Mouse (Mus musculus): Measurements from ENCODE around the gene Rnf40. TPM values are rescaled to one million over a fixed set of nuclear protein-coding genes. Genes with fewer than 3 reads are reported as not detected.

Rnf40 gene
- 33.5 and 34.1 TPM in 2 replicates for polyA plus RNA-seq (2012; rRNA removed)

DNA sequence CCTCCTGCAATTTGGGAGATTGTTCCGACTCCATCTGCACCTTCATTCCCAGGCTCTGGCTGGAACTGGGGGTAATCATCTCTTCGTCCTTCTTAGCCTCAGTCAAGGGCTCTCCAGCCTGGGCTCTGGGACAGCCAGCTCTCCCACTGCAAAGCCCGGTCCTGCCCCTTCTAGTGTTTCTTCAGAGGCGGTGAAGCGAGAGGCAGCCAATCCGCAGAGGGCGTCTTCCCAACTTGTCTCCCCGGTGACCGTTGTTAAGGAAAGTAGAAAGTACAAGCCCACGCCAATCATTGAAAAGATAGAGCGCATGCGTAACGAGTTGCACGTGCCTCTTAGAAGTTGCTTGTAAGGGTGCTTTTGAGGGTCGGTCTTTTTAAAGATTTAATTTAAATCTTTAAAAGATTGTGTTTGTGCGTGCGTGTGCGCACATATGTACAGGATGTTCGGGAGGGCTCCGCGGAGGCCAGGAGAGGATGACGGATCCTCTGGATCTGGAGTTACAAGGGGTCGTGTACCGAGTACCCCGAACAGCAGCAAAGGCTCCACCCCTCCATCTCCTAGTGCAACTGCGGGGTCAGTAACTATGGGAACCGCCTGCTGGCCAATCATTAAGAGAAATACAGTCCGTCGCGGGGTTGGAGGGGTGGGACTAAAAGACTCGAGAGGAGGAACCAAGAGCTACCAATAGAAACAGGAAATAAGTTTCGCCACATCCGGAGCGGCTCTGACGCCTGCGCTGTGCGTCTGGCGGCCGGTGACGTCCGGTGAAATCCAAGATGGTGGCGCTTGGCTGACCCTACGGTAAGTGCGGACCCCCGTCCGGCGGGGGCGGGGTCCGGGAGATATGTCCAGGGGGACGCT is at the start of gene Rnf40, which contains the start of gene Ccdc189:
TSS of gene Rnf40 (plus strand) at position 757 of the 861 bp plus-strand sequence.
TSS of gene Ccdc189 (minus strand) at position 585 of the 861 bp plus-strand sequence.

DNA sequence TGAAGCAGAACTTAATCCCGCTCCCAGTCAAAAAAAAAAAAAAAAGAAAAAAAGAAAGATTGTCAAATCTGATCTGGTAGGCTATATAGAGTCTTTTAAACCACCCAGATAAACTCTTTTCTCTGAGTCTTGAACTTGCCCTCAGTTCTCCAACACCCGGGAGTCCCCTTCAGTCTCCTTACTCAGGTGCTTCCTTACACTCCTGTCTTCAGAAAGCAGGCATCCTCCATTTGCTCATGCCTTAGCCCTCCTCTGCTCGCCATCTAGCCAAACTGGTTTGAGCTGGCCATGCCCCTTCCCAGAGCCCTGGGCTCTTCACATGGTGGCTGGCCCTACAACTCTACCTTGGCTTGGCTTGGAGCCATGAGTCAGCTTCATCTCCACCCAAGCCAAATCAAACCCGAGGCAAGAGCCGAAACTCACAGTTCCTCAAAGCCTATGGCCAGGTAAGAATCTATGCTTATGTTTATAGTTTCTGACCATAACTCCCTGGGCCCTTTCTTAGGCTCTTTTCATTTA is 27.2 kb upstream of the Rnf40 start, which contains the start of gene Tmem265:
TSS of gene Tmem265 (plus strand) at position 51 of the 519 bp plus-strand sequence.

DNA sequence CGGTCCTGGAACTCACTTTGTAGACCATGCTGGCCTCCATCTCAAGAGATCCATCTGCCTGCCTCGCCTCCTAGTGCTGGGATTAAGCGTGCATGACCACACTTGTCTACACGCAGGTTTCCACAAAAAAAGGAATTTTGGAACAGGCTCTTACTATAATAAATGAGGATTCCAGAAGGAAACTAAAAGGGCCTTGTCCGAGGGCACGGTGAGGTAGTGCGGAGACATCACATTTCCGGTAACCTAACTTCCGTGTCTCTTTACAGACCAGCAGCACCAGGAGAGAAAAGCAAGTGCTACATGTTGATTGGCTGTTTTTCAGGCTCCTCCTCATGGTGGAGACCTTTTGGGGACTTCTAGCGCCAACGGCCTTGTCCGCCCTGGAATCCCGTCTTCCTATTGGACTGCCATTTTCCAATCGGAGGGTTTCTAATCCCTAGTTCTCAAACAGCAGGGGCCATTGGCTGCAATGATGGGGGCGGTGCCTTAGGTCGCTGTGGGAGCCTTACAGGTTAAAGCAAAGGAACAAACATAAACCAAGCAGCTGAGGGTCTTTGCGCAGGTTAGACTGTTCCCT is 15.6 kb upstream of the Rnf40 start, which contains the start of gene Phkg2:
TSS of gene Phkg2 (plus strand) at position 446 of the 577 bp plus-strand sequence.

DNA sequence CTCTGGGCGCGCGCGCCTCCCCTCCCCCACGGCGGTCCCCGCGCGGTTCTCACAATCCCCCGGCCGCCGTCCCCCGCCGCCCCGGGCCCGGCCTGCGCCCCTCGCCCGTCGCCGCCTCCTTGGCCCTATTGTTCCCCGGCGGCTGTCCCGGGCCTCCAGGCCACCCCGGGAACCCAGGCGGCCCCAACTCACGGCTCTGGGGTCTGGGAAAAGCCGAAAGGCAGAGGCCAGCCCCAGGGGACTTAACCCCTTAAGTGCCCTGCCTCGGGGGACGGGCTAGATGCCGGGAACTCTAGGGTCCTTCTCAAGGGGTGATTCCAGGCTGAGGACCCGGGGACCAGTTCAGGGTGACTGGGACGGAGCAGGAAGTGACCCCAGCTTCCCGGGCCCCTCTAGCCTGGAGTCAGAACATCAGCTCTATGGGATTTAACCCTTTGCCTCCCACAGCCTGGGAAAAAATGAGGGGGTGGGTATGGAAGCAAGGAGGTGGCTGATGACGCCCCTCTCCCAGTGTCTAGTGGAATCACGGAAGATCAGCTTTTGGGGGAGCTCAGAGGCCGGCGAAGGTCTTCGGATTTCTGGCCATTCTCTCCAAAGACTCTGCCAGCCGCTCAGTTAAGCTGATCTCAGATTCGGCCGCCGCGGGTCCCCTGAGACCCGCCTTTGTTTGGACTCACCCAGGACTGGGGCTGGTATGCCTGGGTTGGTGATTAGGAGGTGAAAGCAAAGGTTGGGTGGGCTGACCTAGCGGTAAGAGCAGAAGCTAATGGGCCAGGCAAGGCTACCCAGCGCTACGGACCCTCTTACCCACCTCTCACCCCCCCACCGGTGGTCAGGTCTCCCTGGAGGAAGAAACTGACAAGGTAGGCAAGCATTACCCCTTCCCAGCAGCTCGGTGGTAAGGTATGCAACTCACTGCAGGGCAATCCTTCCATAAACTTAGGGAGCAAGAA is 26.6 kb downstream of the Rnf40 start, which contains the start of gene Zfp629:
TSS of gene Zfp629 (minus strand) at position 907 of the 953 bp plus-strand sequence.

Other genes starting within 250 kb of the Rnf40 start
- 48.6 and 54.8 TPM in 2 replicates for gene Zfp768, start 243.2 kb upstream of the Rnf40 start, polyA plus RNA-seq (2012; rRNA removed)
- 9.1 and 10.7 TPM in 2 replicates for gene Zfp747, start 212.7 kb upstream of the Rnf40 start, polyA plus RNA-seq (2012; rRNA removed)
- gene 9130019O22Rik, start 201.6 kb upstream of the Rnf40 start, polyA plus RNA-seq (2012; rRNA removed), result 4.5 and 4.6 TPM in 2 replicates
- 7.9 and 11.6 TPM in 2 replicates for gene E430018J23Rik, start 195.1 kb upstream of the Rnf40 start, polyA plus RNA-seq (2012; rRNA removed)
- 7.0 and 8.5 TPM in 2 replicates for gene Zfp764, start 181.9 kb upstream of the Rnf40 start, polyA plus RNA-seq (2012; rRNA removed)
- gene Zfp688, start 166.7 kb upstream of the Rnf40 start, polyA plus RNA-seq (2012; rRNA removed), result 34.3 and 36.2 TPM in 2 replicates
- 8.0 and 9.3 TPM in 2 replicates for gene Zfp689, start 139.6 kb upstream of the Rnf40 start, polyA plus RNA-seq (2012; rRNA removed)
- gene Prr14, start 129.2 kb upstream of the Rnf40 start, polyA plus RNA-seq (2012; rRNA removed), result 62.6 and 76.9 TPM in 2 replicates
- 21.3 and 27.7 TPM in 2 replicates for gene Fbrs, start 109.6 kb upstream of the Rnf40 start, polyA plus RNA-seq (2012; rRNA removed)
- gene Srcap, start 76.8 kb upstream of the Rnf40 start, polyA plus RNA-seq (2012; rRNA removed), result 33.9 and 44.8 TPM in 2 replicates
- 13.3 and 15.7 TPM in 2 replicates for gene Gm42715, start 69.2 kb upstream of the Rnf40 start, polyA plus RNA-seq (2012; rRNA removed)
- 0.75 and 3.4 TPM in 2 replicates for gene Tmem265, start 27.4 kb upstream of the Rnf40 start, polyA plus RNA-seq (2012; rRNA removed)
- 62.0 and 70.8 TPM in 2 replicates for gene Phkg2, start 15.4 kb upstream of the Rnf40 start, polyA plus RNA-seq (2012; rRNA removed)
- 11.7 and 13.2 TPM in 2 replicates for gene Ccdc189, start 172 bp upstream of the Rnf40 start, polyA plus RNA-seq (2012; rRNA removed)
- gene Zfp629, start 27.0 kb downstream of the Rnf40 start, polyA plus RNA-seq (2012; rRNA removed), result 21.3 and 22.4 TPM in 2 replicates
- gene Bcl7c, start 120.2 kb downstream of the Rnf40 start, polyA plus RNA-seq (2012; rRNA removed), result 67.7 and 78.2 TPM in 2 replicates
- 33.4 and 51.7 TPM in 2 replicates for gene Ctf1, start 124.0 kb downstream of the Rnf40 start, polyA plus RNA-seq (2012; rRNA removed)
- gene Ctf2, start 143.4 kb downstream of the Rnf40 start, polyA plus RNA-seq (2012; rRNA removed), result 0.27 and 0.30 TPM in 2 replicates
- gene Fbxl19, start 155.8 kb downstream of the Rnf40 start, polyA plus RNA-seq (2012; rRNA removed), result 68.7 and 76.0 TPM in 2 replicates
- 51.2 and 60.6 TPM in 2 replicates for gene Orai3, start 181.0 kb downstream of the Rnf40 start, polyA plus RNA-seq (2012; rRNA removed)
- gene Setd1a, start 187.9 kb downstream of the Rnf40 start, polyA plus RNA-seq (2012; rRNA removed), result 9.9 and 12.3 TPM in 2 replicates
- 0.06 TPM in 1 of 2 replicates, not detected in the other for gene Gm49388, start 196.8 kb downstream of the Rnf40 start, polyA plus RNA-seq (2012; rRNA removed)
- 78.5 and 87.3 TPM in 2 replicates for gene Hsd3b7, start 211.8 kb downstream of the Rnf40 start, polyA plus RNA-seq (2012; rRNA removed)
- gene Stx4a, start 235.5 kb downstream of the Rnf40 start, polyA plus RNA-seq (2012; rRNA removed), result 66.0 and 82.3 TPM in 2 replicates
- 15.2 and 17.7 TPM in 2 replicates for gene Stx1b, start 235.8 kb downstream of the Rnf40 start, polyA plus RNA-seq (2012; rRNA removed)